Mouse (Mus musculus): ENCODE measurements around the gene Olfr1225.
"Not testable (repeated sequence)": the region's sequence is repeated elsewhere in the genome, so short reads cannot be mapped to it uniquely, and the experiment has no call there.

Olfr1225 gene

DNA sequence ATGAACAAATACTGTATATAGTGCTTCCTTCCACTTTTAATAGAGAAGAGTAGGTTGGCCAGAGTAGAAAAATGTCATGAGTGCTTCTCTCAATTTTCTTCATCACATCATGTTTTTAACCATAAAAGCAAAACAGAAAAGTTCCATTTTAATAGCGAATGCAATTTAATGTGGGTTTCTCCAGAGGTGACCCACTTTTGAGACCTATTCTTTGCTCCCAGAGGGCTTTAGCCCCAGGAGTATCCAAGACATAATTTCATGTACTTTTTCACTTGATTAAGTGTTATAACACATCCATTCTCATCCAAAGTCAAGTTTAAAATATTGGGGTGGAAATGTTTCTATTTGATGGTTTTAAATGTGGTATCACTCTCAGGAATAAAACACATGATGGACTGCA is at the start of gene Olfr1225:
Olfr1225 (minus strand) TSS at position 101 of the 400 bp plus-strand sequence.
- no peak for DNase-seq (ENCODE audit: low read depth in 2 of 2, low spot score in 2 of 2)

DNA sequence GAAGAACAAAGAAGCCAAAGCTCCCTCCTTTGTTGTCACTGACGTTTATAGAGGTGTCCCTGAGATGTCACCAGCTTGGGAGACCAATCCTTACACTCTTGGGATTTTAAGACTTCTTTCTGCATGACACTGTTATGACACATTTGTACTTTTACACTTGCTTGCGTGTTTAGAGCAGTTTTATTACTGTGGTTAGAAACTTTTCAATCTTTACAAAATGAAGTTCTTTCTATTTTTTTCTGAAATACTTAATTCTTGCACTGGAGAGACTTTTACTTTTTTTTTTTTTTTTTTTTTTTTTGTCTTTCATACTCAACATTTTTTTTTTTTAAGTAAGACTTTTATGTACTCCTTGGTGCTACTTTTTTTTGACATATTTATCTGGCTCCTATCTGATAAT is 25.5 kb upstream of the Olfr1225 start, which contains the start of gene Olfr1226:
Olfr1226 (minus strand) TSS at position 101 of the 400 bp plus-strand sequence.
- DNase-seq (ENCODE audit: low read depth in 2 of 2, low spot score in 2 of 2) = no peak

DNA sequence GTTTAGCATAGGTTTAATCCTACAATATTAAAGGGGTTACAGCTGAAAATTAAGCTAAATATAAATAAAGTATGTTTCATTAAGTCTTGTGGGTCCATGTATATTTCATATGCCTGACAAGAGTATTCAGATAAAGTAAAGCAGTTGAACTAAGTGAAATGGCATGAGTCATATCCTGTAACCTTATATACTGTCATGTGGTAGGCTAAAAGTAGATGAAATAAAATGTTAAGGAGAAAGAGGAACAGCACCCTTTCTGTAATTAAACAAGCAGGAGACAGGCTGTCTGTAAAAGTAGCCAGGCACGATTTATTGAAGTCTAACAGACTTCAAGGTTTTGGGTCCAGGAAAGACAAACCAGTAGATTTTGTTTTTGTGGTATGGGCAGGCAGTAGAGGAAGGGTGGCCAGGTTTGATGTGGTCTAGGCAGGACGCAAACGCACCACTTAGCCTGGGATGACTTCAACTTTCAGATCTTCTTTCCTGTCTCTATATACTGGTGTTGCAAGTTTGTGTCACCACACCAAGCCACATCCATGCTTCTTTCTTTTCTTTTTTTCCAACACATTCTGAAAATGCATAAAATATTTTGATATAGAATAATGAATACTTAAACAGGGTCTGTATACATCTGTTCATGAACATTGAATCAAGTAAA is 22.0 kb upstream of the Olfr1225 start:
- no peak for DNase-seq (ENCODE audit: low read depth in 2 of 2, low spot score in 2 of 2)

DNA sequence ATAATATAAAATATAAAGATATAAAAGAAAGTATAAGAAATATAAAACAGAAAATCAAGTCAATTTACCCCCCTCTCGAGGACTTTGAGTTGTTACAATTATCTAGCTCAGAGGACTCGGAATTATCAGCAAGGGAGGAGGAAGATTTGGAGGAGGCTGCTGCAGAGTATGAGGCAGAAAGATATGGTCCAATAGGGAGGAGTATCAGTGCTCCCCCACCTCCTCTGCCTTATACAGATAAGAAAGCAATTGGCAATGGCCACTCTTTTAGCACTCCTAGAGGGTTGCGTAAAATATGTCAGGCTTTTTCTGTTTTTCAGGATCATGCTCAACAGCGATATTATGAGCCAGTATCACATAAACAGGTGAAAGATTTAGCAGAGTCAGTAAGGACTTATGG is 9.8 kb downstream of the Olfr1225 start:
- DNase-seq (ENCODE audit: low read depth in 2 of 2, low spot score in 2 of 2) = not testable (repeated sequence)

DNA sequence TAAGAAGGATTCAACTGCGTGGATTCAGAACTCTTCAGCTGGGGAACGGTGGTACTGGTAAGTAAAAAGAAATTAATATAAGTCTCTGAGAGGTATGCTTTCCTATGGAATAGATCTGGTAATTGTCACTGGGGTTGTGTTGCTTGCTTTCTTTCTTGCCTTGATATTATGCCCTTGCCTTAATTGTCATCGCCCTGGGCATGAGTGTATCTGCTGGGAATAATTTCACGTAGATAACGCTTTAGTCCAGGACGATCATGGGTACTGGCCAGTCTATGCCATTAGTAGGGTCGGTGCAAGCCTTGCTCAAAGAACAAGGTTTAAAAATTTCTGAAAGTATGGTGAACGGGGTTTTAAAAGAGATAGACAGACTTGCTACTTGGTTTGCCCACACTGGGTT is 10.5 kb downstream of the Olfr1225 start, which contains the start of gene Olfr1224-ps1:
Olfr1224-ps1 (minus strand) TSS at position 101 of the 400 bp plus-strand sequence.
- DNase-seq (ENCODE audit: low read depth in 2 of 2, low spot score in 2 of 2) = not testable (repeated sequence)

DNA sequence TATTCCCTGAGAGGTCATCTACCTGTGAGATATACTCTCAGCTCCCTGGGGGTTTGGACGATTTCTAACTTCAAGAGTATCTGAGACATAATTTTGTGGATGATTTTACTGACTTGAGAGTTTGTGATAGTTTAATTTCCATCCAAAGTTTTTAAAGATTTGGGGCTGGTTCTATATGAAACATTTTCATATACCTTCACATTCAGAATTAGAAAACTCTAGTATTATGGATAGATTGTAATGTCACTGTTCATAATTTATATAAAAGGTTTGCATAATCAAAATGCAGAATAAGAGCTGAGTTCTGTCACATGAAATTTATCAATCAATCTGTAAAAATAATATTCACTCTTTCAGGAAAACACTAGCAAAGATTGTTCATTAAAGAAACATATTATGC is 23.0 kb downstream of the Olfr1225 start, which contains the start of gene Olfr1223:
Olfr1223 (minus strand) TSS at position 101 of the 400 bp plus-strand sequence.
- no peak for DNase-seq (ENCODE audit: low read depth in 2 of 2, low spot score in 2 of 2)

DNA sequence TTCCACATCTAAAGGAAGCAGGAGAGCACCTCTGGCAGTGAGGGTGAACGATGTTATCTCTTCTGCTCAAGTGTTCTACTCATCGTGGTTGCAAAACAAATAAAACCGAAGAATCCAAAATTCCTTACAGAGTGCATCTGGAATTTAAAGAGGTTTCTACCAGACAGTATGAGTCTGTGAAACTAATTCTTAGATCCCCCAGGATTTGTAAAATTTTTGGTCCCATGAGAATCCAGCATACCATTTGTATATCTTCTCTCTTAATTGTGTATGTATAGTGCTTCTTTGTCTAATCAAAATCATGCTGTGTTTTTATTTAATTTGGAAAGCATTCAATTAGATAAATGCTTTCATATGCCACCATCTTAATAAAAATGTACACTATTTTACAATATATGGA is 41.5 kb downstream of the Olfr1225 start, which contains the start of gene Olfr1222:
Olfr1222 (minus strand) TSS at position 101 of the 400 bp plus-strand sequence.
- DNase-seq (ENCODE audit: low read depth in 2 of 2, low spot score in 2 of 2) = no peak
